Mouse (Mus musculus) ovary, postnatal 10 days (tissue): ENCODE results near the gene Mmachc.

Experiments used
- DNase-seq: peaks from one replicate; pipeline ENCODE4 v3.0.0; 2022; ENCODE audit warnings: low spot score

Gene Mmachc

GRCm38 (mm10) chr4:116708201-116708764 lies at the start of gene Mmachc, which contains the start of gene Ccdc163:
TSS of gene Mmachc (minus strand) at chr4:116708406.
TSS of gene Ccdc163 (plus strand) at chr4:116708509.
- DNase-seq, result peak; percentile 44

GRCm38 (mm10) chr4:116749750-116750149 lies 41.5 kb upstream of the Mmachc start:
- no peak for DNase-seq

GRCm38 (mm10) chr4:116738972-116739751 lies 31.0 kb upstream of the Mmachc start:
- DNase-seq, result no peak

- DNase-seq, result no peak
Observed at GRCm38 (mm10) chr4:116734996-116735395, 26.8 kb upstream of the Mmachc start.

GRCm38 (mm10) chr4:116732355-116732754 lies 24.1 kb upstream of the Mmachc start:
- no peak for DNase-seq

GRCm38 (mm10) chr4:116731077-116731476 lies 22.9 kb upstream of the Mmachc start:
- DNase-seq, result no peak

GRCm38 (mm10) chr4:116729532-116729931 lies 21.3 kb upstream of the Mmachc start:
- DNase-seq, result no peak

GRCm38 (mm10) chr4:116727401-116727800 lies 19.2 kb upstream of the Mmachc start:
- no peak for DNase-seq

GRCm38 (mm10) chr4:116725444-116725843 lies 17.2 kb upstream of the Mmachc start:
- no peak for DNase-seq

GRCm38 (mm10) chr4:116722230-116722629 lies 14.0 kb upstream of the Mmachc start:
- no peak for DNase-seq

- no peak for DNase-seq
Observed at GRCm38 (mm10) chr4:116721098-116721628, 13.0 kb upstream of the Mmachc start.

GRCm38 (mm10) chr4:116720343-116721097 lies 12.3 kb upstream of the Mmachc start, which contains the start of gene Tesk2:
TSS of gene Tesk2 (plus strand) at chr4:116720948.
- peak; percentile 70 for DNase-seq

GRCm38 (mm10) chr4:116719396-116719795 lies 11.2 kb upstream of the Mmachc start:
- DNase-seq, result no peak

GRCm38 (mm10) chr4:116712536-116712935 lies 4.3 kb upstream of the Mmachc start:
- no peak for DNase-seq

- DNase-seq, result no peak
Observed at GRCm38 (mm10) chr4:116710154-116710553, 1.9 kb upstream of the Mmachc start.

GRCm38 (mm10) chr4:116708791-116709390 lies 685 bp upstream of the Mmachc start:
- DNase-seq, result no peak

- DNase-seq, result no peak
Observed at GRCm38 (mm10) chr4:116707666-116708065, 540 bp downstream of the Mmachc start.

GRCm38 (mm10) chr4:116703804-116704203 lies 4.4 kb downstream of the Mmachc start:
- peak; percentile 53 for DNase-seq

- DNase-seq, result no peak
Observed at GRCm38 (mm10) chr4:116700964-116701363, 7.2 kb downstream of the Mmachc start.

- DNase-seq, result no peak
Observed at GRCm38 (mm10) chr4:116698693-116699342, 9.4 kb downstream of the Mmachc start.

- no peak for DNase-seq
Observed at GRCm38 (mm10) chr4:116693785-116694184, 14.4 kb downstream of the Mmachc start.

- DNase-seq, result no peak
Observed at GRCm38 (mm10) chr4:116692146-116692545, 16.1 kb downstream of the Mmachc start.
